Mouse (Mus musculus) G1E-ER4 (cell line): ENCODE results near the gene Pdzk1ip1. TPM values are rescaled to one million over a fixed set of nuclear protein-coding genes. Genes with fewer than 3 reads are reported as not detected.

Experiments
- GATA1 ChIP-seq: IDR thresholded peaks from one replicate; pipeline ENCODE4 v1.8.0; 2012; ENCODE audit warnings: low read length, inconsistent platforms
- polyA plus RNA-seq: library from polyadenylated mRNA; stranded (reverse); fragments of >175 nt; gene quantifications from 2 replicates; pipeline ENCODE4 v1.2.3, GENCODE M21; 2012

Gene Pdzk1ip1
- polyA plus RNA-seq, 1 experiment, result not detected

- TF ChIP-seq GATA1, result no peak
Observed at GRCm38 (mm10) chr4:115134296-115134630, 45.8 kb downstream of the Pdzk1ip1 start.

Other genes with a start within 250 kb of the Pdzk1ip1 start
- 2.2 and 2.3 TPM in 2 replicates for gene Foxd2, start 179.8 kb upstream of the Pdzk1ip1 start, polyA plus RNA-seq
- not detected in 2 replicates for gene Foxe3, start 162.7 kb upstream of the Pdzk1ip1 start, polyA plus RNA-seq
- 32.9 and 51.4 TPM in 2 replicates for gene Cmpk1, start 101.5 kb upstream of the Pdzk1ip1 start, polyA plus RNA-seq
- 2.9 and 3.3 TPM in 2 replicates for gene Stil, start 88.5 kb upstream of the Pdzk1ip1 start, polyA plus RNA-seq
- 212 and 260 TPM in 2 replicates for gene Tal1, start 32.3 kb upstream of the Pdzk1ip1 start, polyA plus RNA-seq
- gene Cyp4x1, start 45.6 kb downstream of the Pdzk1ip1 start, polyA plus RNA-seq, result not detected in 2 replicates
- gene Cyp4a29, start 153.4 kb downstream of the Pdzk1ip1 start, polyA plus RNA-seq, result not detected in 2 replicates
- not detected in 2 replicates for gene Cyp4a12a, start 210.3 kb downstream of the Pdzk1ip1 start, polyA plus RNA-seq